Mouse (Mus musculus) central nervous system, embryonic 11.5 days (tissue): Measurements from ENCODE around the gene Glt8d2. TPM values are rescaled to one million over a fixed set of nuclear protein-coding genes. Genes with fewer than 3 reads are reported as not detected.

ENCODE experiments used
- polyA plus RNA-seq: library from polyadenylated mRNA; depleted of rRNA; stranded (reverse); fragments of >200 nt; gene quantifications from 2 replicates; pipeline ENCODE4 v1.2.3, GENCODE M21; 2012; rRNA removed

The Glt8d2 gene
- 1.9 and 5.5 TPM in 2 replicates for polyA plus RNA-seq

DNA sequence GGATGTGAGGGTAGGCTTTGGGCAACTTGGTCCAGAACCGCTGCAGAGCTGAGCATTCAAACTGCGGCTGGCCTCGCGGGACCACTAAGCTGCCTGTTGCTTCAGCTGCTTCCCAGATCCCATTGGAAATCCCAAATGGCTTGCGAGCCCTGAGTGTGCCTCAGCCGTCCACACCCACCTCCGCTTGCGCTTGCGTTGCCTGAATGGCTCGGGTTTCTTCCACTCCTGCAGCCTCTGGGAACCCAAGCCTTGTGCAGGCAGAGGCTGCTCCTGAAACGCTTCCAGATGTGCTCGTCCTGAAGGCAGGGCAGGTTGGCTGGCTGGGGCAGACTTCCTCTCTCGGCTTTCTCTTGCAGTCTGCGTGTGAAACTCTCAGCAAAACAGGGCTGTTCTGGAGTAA is at the start of gene Glt8d2:
Gene Glt8d2 (minus strand): TSS at position 157 of the 400 bp plus-strand sequence.

GRCm38 (mm10) chr10:82695956-82696355 is 5.5 kb upstream of the Glt8d2 start, which contains the start of gene Hcfc2:
Gene Hcfc2 (plus strand): TSS chr10:82696160.

DNA sequence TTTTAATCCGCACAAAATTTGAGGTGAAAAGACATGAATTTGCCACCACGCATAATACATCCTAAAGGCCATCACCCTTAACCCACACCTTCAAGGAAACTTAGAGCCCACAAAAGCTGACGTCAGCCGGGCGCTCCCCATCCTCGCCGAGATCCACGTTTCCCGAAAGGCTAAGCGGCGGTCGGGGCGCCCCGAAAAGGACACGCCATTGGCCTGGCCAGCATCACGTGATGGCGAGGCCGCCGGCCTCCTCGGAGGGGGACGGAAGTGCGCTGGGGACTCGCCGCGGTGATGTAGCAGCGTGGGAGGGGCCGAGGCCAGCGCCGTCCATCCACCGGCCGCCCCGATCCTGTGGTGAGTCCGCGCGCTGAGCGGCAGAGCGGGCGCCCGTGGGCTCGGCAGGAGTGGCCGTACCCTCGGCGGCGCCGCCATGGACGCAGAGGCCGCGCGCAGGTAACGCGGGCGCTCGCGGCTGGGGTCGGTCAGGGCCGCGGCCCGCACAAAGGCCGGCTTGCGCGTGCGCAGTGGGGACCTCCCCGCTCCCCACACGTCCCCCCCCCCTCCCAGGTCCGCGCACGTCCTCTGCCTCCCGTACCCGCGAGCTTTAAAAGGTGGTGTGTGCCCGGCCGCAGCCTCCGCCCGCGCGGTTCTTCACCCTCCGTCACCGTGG is 60.7 kb downstream of the Glt8d2 start, which contains the start of gene Tdg:
Gene Tdg (plus strand): TSS at position 243 of the 670 bp plus-strand sequence.

DNA sequence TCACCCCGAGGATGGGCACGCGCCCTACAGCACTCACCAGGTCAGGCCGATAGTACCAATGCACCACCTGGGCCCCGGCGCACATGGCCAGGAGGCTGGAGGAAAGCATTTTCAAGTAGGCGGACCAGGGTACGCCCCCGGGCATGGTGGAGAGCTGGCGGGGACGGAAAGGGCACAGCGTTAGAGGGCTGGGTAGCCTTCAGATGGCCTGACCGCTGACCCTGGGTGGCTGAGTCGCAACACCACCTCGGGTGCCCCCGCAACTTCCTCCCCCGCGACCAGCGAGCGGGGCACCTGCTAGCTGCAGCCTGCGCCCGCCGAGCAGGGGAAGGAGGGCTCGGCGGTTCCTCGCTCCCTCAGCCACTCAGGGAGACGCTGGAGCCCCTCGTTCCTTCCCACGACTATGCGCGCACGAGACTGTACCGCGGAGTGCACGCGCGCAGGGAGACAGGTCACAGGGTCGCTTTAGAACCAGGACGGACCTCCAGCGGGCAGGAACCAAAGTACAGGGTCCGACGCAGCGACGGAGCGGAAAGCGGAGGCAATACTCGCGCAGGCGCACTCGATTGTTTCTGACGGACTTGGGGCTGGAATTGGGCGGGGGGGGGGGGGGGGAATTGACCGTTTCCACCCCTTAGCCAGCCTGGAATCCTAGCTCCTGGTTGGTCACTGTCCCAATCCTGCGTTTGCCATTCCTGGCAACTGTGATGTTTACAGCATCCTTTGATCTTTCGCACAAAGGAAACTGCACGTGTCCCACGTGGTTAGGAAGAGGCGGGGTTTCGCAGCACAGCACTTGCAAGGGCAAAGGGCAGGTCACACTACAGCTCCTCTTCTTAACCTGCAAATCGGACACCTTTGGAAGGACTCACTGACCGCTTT is 67.5 kb downstream of the Glt8d2 start, which contains the start of gene 1190007I07Rik:
Gene 1190007I07Rik (minus strand): TSS at position 558 of the 882 bp plus-strand sequence.

Other genes with a start within 250 kb of the Glt8d2 start
- gene Gm1553, start 198.0 kb downstream of the Glt8d2 start, polyA plus RNA-seq, result not detected in 2 replicates
- gene 1190007I07Rik, start 67.4 kb downstream of the Glt8d2 start, polyA plus RNA-seq, result 25.5 and 34.1 TPM in 2 replicates
- gene Tdg, start 60.8 kb downstream of the Glt8d2 start, polyA plus RNA-seq, result 160 and 171 TPM in 2 replicates
- gene Hcfc2, start 5.5 kb upstream of the Glt8d2 start, polyA plus RNA-seq, result 21.2 and 29.7 TPM in 2 replicates
- gene Nfyb, start 73.5 kb upstream of the Glt8d2 start, polyA plus RNA-seq, result 69.1 and 72.5 TPM in 2 replicates
- 117 and 122 TPM in 2 replicates for gene Txnrd1, start 143.3 kb upstream of the Glt8d2 start, polyA plus RNA-seq
- 1.5 and 3.4 TPM in 2 replicates for gene Eid3, start 176.0 kb upstream of the Glt8d2 start, polyA plus RNA-seq